Mouse (Mus musculus): ENCODE measurements around the gene Tomm40.

Gene Tomm40

GRCm38 (mm10) chr7:19715239-19716054, at the start of gene Tomm40:
TSS of gene Tomm40 (minus strand) at chr7:19715438.
- DNase-seq: peak; percentile 98

DNA sequence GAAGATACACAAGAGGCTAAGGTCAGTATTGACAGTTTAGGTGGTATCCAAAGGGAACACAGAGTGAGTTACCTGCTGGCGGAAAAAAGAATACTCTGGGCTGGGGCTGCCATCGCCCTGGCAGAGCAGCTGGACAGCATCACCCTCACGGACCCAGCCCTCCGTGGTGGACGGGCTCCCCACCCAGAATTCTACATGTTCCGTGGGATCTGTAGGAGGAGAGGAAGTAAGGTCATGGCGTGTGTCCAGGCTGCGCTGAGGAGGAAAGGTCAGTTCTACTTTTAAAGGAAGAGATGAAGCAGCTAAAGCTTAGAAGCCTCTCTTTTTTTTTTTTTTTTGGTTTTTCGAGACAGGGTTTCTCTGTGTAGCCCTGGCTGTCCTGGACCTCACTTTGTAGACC, 49.3 kb upstream of the Tomm40 start:
- DNase-seq: no peak

- no peak for DNase-seq
Measured at GRCm38 (mm10) chr7:19763829-19764477, 48.7 kb upstream of the Tomm40 start.

DNA sequence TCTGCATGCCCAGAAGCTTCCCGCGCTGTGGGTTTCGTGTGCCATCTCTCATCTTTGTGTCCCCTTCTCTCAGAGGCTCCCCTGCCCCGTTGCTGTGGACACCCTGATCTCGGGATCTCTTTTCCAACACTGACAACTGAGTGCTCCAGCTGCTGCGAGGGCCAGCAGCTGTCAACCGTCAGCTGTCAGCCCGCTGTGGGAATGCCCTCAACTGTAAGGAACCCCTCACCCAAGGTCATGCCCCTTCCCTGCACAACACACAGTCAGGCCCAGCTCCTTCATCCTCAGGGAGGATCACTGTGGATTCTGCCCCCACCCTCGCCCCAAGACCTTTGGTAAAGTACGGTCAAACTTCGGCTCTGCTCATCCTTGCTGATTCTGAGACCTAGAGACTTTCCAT, 47.0 kb upstream of the Tomm40 start:
- DNase-seq: no peak

DNA sequence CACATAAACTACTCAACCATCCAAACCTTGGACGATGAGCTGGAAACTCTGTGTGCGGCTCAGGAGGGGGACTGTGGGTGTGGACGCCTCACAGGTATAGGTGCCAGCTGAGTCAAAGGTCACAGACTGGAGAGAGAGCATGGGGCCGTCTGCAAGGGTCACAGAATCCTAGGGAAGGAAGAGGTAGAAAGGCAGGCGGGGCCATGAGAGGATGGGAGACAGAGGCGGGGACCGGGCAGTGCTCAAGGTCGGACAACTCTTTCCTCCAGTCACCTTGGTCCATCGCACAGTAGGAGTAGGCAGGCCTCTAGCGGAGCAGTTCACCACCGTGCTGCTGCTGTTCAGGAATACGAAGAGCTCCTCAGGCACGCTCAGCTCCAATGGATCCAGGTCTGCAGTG, 44.8 kb upstream of the Tomm40 start:
- DNase-seq: no peak

DNA sequence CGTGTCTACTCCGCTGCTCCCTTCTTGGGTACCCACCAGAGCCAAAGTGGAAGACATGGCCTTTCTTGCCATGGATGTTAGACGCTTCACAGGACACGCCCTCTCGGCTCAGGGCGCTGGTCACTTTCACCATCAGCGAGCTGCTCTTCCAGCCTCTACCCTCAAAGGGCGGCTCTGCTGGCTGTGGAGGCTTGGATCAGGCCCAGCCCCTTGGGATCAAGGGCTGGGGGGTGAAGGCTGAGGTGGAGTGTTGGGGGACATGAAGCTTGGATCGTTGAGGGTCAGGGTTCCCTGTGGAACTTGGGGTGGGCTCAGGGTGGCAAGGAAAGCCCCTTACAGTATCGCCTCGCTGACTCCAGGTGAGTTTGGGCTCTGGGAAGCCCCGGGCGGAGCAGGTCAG, 43.4 kb upstream of the Tomm40 start:
- DNase-seq: no peak

GRCm38 (mm10) chr7:19755851-19756786, 40.9 kb upstream of the Tomm40 start:
- DNase-seq: no peak

- no peak for DNase-seq
Measured at GRCm38 (mm10) chr7:19755008-19755407, 39.8 kb upstream of the Tomm40 start.

GRCm38 (mm10) chr7:19754065-19754464, 38.8 kb upstream of the Tomm40 start:
- DNase-seq: no peak

DNA sequence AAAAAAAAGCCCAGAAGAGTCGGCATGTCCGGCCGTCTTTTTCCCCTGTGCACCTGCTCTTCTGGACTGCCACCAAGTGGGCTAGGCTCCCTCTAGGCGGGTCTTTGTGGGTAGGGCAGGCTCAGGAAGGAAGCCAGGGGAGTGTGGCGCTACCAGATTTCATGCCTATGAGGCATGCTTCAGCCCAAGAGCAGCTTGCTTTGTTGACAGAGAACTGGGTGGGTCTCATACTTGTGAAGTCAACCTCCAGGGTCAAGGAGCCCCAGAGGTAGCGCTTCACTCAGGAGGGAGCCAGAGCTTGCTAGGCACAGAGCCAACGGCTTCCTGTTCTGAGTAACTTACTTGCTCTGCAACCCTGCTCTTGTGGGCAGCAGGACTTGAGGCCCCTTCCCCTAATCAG, 38.3 kb upstream of the Tomm40 start:
- DNase-seq: no peak

- no peak for DNase-seq
Measured at GRCm38 (mm10) chr7:19752652-19753051, 37.4 kb upstream of the Tomm40 start.

DNA sequence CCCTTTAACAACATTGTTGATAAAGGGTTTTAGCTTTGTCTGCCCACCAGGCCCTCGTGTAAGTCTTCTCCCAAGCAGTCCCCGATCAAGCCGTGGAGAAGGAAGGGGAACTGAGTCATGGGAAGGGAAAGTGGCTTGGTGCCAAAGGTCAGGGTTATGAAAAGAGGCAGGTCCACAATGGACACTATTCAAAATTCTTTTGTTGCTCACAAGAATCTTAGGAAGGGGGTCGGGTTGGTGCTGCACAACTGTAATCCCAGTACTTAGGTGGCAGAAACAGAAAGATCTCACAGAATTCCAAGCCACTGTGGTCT, 35.8 kb upstream of the Tomm40 start:
- no peak for DNase-seq

- peak; percentile 75 for DNase-seq
Measured at GRCm38 (mm10) chr7:19750217-19751069, 35.2 kb upstream of the Tomm40 start, which contains the start of gene Nectin2. TSS of gene Nectin2 (minus strand) at chr7:19750483.

- peak; percentile 74 for DNase-seq
Measured at GRCm38 (mm10) chr7:19749389-19750216, 34.4 kb upstream of the Tomm40 start.

- no peak for DNase-seq
Measured at GRCm38 (mm10) chr7:19748219-19749195, 33.3 kb upstream of the Tomm40 start.

- no peak for DNase-seq
Measured at GRCm38 (mm10) chr7:19747420-19748218, 32.4 kb upstream of the Tomm40 start.

DNA sequence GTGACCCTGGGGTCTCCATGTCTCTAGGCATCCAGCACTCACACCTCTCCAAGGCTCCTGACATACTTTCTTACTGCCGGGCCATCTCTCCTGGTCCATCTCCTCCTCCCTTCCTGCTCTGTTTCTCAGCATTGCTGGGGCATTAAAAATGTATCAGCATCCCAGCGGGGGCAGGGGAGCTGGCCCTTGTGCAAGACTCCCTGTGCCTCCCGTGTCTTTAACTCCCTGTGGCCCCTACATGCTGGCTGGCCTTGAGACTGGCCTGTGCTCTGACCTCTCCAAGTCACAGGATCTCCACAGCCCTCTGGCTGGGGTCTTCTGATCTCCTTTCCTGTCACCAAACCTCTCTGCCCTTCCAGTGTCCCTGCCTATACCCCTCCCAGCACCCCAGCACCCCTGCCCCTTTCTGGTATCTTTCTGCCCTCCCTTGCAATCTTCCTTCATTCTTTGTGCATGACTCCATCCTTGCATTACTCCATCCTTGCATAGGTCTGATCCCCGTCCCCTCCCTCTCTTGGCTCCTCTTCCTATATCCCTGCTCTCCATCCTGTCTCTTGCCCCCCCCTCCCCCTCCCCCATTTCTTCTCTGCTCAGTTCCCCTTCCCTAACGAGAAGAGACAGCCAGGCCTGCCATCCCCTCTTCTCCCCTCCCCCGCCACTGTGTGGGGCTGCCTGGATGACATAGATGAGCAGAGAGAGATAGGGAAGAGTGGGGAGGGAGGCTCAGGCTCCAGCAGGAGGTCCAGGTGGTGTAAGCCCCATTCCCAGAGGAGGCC, 31.4 kb upstream of the Tomm40 start:
- no peak for DNase-seq

- DNase-seq: no peak
Measured at GRCm38 (mm10) chr7:19745971-19746370, 30.7 kb upstream of the Tomm40 start.

Measured in thymus, postnatal 4 days (tissue).